Mouse (Mus musculus): ENCODE data around the gene Zfp428.

DNA sequence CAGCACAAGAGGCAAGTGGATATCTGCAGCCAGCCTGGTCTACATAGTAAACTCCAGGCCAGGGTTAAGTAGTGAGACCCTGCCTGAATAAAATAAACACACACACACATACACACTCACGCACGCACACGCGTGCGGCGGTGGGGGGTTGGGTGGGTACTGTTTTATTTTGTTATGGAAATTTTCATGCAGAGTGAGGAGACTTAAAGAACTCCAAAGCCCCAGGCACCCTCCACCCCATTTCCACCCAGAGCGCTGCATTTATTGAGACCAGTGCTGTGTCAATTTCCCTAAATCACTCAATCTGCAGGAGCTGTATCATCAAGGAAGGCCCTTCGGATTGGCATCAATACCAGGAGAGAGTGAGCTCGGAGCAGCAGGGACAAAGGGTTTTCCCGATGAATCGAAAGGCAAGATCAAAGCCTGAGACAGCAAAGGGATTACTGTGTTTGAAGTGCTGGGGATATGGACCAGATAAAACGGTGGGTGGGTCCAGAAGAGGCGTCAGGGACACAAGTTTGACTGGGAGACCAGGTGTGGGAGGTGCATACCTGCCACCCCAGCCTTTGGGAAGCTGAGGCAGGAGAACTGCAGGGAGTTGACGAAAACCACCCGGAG, 1.2 kb upstream of the Zfp428 start:
- no peak for TF ChIP-seq GATA1 (IDR thresholded peaks at IDR 0.05; ENCODE audit: borderline replicate concordance, low read length)
- TF ChIP-seq CTCF (IDR thresholded peaks at IDR 0.05; ENCODE audit: low read depth, low read length): no peak
- TF ChIP-seq TAL1 (conservative IDR thresholded peaks at IDR 0.05; ENCODE audit: low read depth, low read length): no peak
- no peak for TF ChIP-seq POLR2AphosphoS5 (IDR thresholded peaks at IDR 0.05; ENCODE audit: insufficient replicate concordance, low read depth, low read length)
